ENCODE assay signal across 8 mouse cellular contexts in genomic region chr12:105562936-105563680, GRCm38 (mm10). TPM values are rescaled to one million over a fixed set of nuclear protein-coding genes. Genes with fewer than 3 reads are reported as not detected.
DNase-seq lines count a peak whose midpoint lies in the region; ATAC-seq and TF ChIP-seq lines count a peak whose summit lies in the region.

Bdkrb2 (plus strand) TSS chr12:105563226.

- TF ChIP-seq CTCF in layer of hippocampus, adult 2 months (conservative IDR thresholded peaks at IDR 0.05): no peak

- 0 out of 2 replicates have a peak, but pooled peaks cover 9% of the 10 kb centered on the region for H3K9me3 ChIP-seq in embryonic facial prominence, embryonic 12.5 days
- no peaks in the 10 kb centered on the region for H3K9me3 ChIP-seq in hindbrain, embryonic 11.5 days (ENCODE audit: control insufficient read depth, low read length)
- H3K9me3 ChIP-seq in liver, embryonic 11.5 days (ENCODE audit: control insufficient read depth, low read length): no peaks in the 10 kb centered on the region
- no peaks in the 10 kb centered on the region for H3K9me3 ChIP-seq in neural tube, embryonic 14.5 days (ENCODE audit: control insufficient read depth, low read length)

- no peaks in the 10 kb centered on the region for H3K36me3 ChIP-seq in embryonic facial prominence, embryonic 12.5 days
- no peaks in the 10 kb centered on the region for H3K36me3 ChIP-seq in hindbrain, embryonic 11.5 days (ENCODE audit: control insufficient read depth, insufficient read depth, low read length)
- H3K36me3 ChIP-seq in liver, embryonic 11.5 days (ENCODE audit: control insufficient read depth, insufficient read depth, low read length): no peaks in the 10 kb centered on the region
- no peaks in the 10 kb centered on the region for H3K36me3 ChIP-seq in neural tube, embryonic 14.5 days (ENCODE audit: control insufficient read depth, insufficient read depth, low read length)

- peaks cover 21% of the 10 kb centered on the region for H3K4me1 ChIP-seq in embryonic facial prominence, embryonic 12.5 days
- 0 out of 2 replicates have a peak, but pooled peaks cover 7% of the 10 kb centered on the region for H3K4me1 ChIP-seq in hindbrain, embryonic 11.5 days (replicated peaks; ENCODE audit: control insufficient read depth, insufficient read depth, low read length)
- no peaks in the 10 kb centered on the region; the same call in 1 of the 2 replicates for H3K4me1 ChIP-seq in liver, embryonic 11.5 days (replicated peaks; ENCODE audit: control insufficient read depth, insufficient read depth, low read length)
- H3K4me1 ChIP-seq in neural tube, embryonic 14.5 days (ENCODE audit: control insufficient read depth, insufficient read depth, low read length): peaks cover 12% of the 10 kb centered on the region; the same call in 1 of the 2 replicates

- H3K9ac ChIP-seq in embryonic facial prominence, embryonic 12.5 days: no peak within 1 kb of the TSS; the same call in 1 of the 2 replicates
- H3K9ac ChIP-seq in hindbrain, embryonic 11.5 days (ENCODE audit: low read depth, low read length): no peak within 1 kb of the TSS
- H3K9ac ChIP-seq in liver, embryonic 11.5 days (ENCODE audit: low read depth, low read length): no peak within 1 kb of the TSS
- H3K9ac ChIP-seq in neural tube, embryonic 14.5 days (replicated peaks; ENCODE audit: low read depth, low read length): peak within 1 kb of the TSS; percentile 16; the same call in 1 of the 2 replicates

- DNase-seq in layer of hippocampus, adult 2 months (ENCODE audit: low spot score in 2 of 2): no peak
- DNase-seq in layer of hippocampus, adult 9-10 months (ENCODE audit: low spot score): no peak
- DNase-seq in hindbrain, embryonic 11.5 days (ENCODE audit: low spot score): peak; percentile 63
- no peak for DNase-seq in liver, embryonic 11.5 days (ENCODE audit: low spot score)
- DNase-seq in thymus, postnatal 10 days (ENCODE audit: low spot score in 2 of 2): no peak
- no peak for DNase-seq in layer of hippocampus, adult 18-20 months (ENCODE audit: low spot score in 2 of 2)

- peak within 1 kb of the TSS; percentile 33; the same call in 1 of the 2 replicates for H3K4me3 ChIP-seq in layer of hippocampus, adult 2 months
- H3K4me3 ChIP-seq in embryonic facial prominence, embryonic 12.5 days: peak within 1 kb of the TSS; percentile 37
- peak within 1 kb of the TSS; percentile 27 for H3K4me3 ChIP-seq in hindbrain, embryonic 11.5 days (ENCODE audit: low read depth, low read length)
- peak within 1 kb of the TSS; percentile 25 for H3K4me3 ChIP-seq in liver, embryonic 11.5 days (ENCODE audit: low read depth, low read length)
- peak within 1 kb of the TSS; percentile 18 for H3K4me3 ChIP-seq in neural tube, embryonic 14.5 days (ENCODE audit: low read depth, low read length)

- H3K4me2 ChIP-seq in embryonic facial prominence, embryonic 12.5 days (replicated peaks): peak within 1 kb of the TSS; percentile 64
- H3K4me2 ChIP-seq in hindbrain, embryonic 11.5 days (replicated peaks; ENCODE audit: low read depth, low read length): peak within 1 kb of the TSS; percentile 56
- H3K4me2 ChIP-seq in liver, embryonic 11.5 days: peak within 1 kb of the TSS; percentile 45
- peak within 1 kb of the TSS; percentile 56 for H3K4me2 ChIP-seq in neural tube, embryonic 14.5 days (ENCODE audit: low read depth, low read length)

- ATAC-seq in embryonic facial prominence, embryonic 12.5 days (ENCODE audit: insufficient number of reproducible peaks, insufficient read depth, low FRiP score, low TSS enrichment): peak; percentile 74
- peak; percentile 59; the same call in 1 of the 2 replicates for ATAC-seq in hindbrain, embryonic 11.5 days (ENCODE audit: low FRiP score)
- peak; percentile 54; the same call in 1 of the 2 replicates for ATAC-seq in liver, embryonic 11.5 days (replicated peaks; ENCODE audit: low FRiP score)
- ATAC-seq in neural tube, embryonic 14.5 days (ENCODE audit: low read depth): peak; percentile 44

- peaks cover 37% of the 10 kb centered on the region for H3K27me3 ChIP-seq in embryonic facial prominence, embryonic 12.5 days
- peaks cover 17% of the 10 kb centered on the region for H3K27me3 ChIP-seq in hindbrain, embryonic 11.5 days (ENCODE audit: control insufficient read depth, insufficient read depth, low read length)
- peaks cover 50% of the 10 kb centered on the region for H3K27me3 ChIP-seq in liver, embryonic 11.5 days (replicated peaks; ENCODE audit: control insufficient read depth, insufficient read depth, low read length)
- H3K27me3 ChIP-seq in neural tube, embryonic 14.5 days (ENCODE audit: control insufficient read depth, insufficient read depth, low read length): peaks cover 4% of the 10 kb centered on the region; the same call in 1 of the 2 replicates

- WGBS in embryonic facial prominence, embryonic 12.5 days: 2% methylated on average over 25 of the region's 25 CpGs
- WGBS in hindbrain, embryonic 11.5 days: 4% methylated on average over 25 of the region's 25 CpGs
- 8% methylated on average over 25 of the region's 25 CpGs for WGBS in liver, embryonic 11.5 days
- 3% methylated on average over 25 of the region's 25 CpGs for WGBS in neural tube, embryonic 14.5 days

- H3K27ac ChIP-seq in layer of hippocampus, adult 2 months: no peak within 1 kb of the TSS
- no peak within 1 kb of the TSS for H3K27ac ChIP-seq in embryonic facial prominence, embryonic 12.5 days
- no peak within 1 kb of the TSS for H3K27ac ChIP-seq in hindbrain, embryonic 11.5 days (ENCODE audit: low read depth, low read length)
- no peak within 1 kb of the TSS for H3K27ac ChIP-seq in liver, embryonic 11.5 days (ENCODE audit: low read depth, low read length)
- H3K27ac ChIP-seq in neural tube, embryonic 14.5 days (ENCODE audit: low read depth, low read length): no peak within 1 kb of the TSS

RNA-seq across cellular contexts. Expression of gene Bdkrb2, which starts in this region (rescaled TPM):
- under 1 TPM; 0.28 to 0.69 TPM for total RNA-seq in layer of hippocampus, adult 2 months (2021)
- 0.99 and 1.1 TPM in 2 replicates for polyA plus RNA-seq in embryonic facial prominence, embryonic 12.5 days (2016; fragmentation: Nextera tagmentation; extraction: Ambion mirVana)
- polyA plus RNA-seq in hindbrain, embryonic 11.5 days (2014; fragmentation: Nextera tagmentation; extraction: Ambion mirVana): 0.12 and 0.45 TPM in 2 replicates
- polyA plus RNA-seq in liver, embryonic 11.5 days (2014; fragmentation: Nextera tagmentation; extraction: Ambion mirVana): not detected in 2 replicates
- polyA plus RNA-seq in neural tube, embryonic 14.5 days (2014; fragmentation: Nextera tagmentation; extraction: Ambion mirVana): 0.43 and 1.1 TPM in 2 replicates
- total RNA-seq in layer of hippocampus, adult 18-20 months (2021): 1 to 10 TPM in 1 of 2 experiments, under 1 TPM in 1; 0.62 to 1.2 TPM

Comparison
In these comparisons a context has a peak if more than half of its experiments do, and no peak if none do; other contexts are left out.
1. Peak in DNase-seq, ATAC-seq, H3K4me3 ChIP-seq and H3K4me2 ChIP-seq in hindbrain, embryonic 11.5 days; RNA of the gene not detected or under 1 TPM.
2. Peak in ATAC-seq, H3K4me3 ChIP-seq and H3K4me2 ChIP-seq in liver, embryonic 11.5 days; RNA of the gene not detected or under 1 TPM.